Mouse (Mus musculus): Measurements from ENCODE around the gene Stk24.

GRCm38 (mm10) chr14:121274985-121275384 is 104.8 kb downstream of the Stk24 start:
- TF ChIP-seq CTCF (IDR thresholded peaks at IDR 0.05) (no peak), EP300 (IDR thresholded peaks at IDR 0.05) (no peak)
